Mouse (Mus musculus): ENCODE measurements around the gene Grip2. TPM values are rescaled to one million over a fixed set of nuclear protein-coding genes. Genes with fewer than 3 reads are reported as not detected.

The Grip2 gene
- 0.46 and 0.76 TPM in 2 replicates for polyA plus RNA-seq (2014; fragmentation: Nextera tagmentation; extraction: Ambion mirVana)

DNA sequence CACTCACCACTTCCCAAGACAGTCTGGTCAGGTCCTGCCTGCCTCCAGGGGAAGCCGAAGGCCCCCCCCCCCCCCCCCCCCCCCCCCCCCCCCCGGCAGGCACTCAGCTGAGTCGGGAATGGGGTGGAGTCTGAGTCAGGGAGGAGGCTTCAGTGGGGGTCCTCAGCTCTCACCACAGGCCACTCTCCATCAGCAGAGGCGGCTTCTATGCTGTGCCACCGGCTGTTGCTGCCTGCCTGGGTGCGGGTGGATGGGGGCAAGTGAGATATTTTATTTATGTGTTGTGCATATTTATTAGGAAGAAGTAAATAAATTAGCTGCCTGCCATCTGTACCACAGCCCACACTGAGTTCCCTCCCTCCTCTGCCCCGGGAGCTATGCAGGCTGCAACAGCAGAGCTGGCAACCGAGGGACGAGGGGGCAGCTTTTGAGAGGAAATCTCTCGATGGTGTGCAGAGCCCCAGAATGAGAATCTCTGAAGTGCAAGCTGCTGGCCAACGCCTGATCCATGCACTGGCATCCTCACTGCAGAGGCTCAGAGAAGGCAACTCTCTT lies at the start of gene Grip2:
TSS of gene Grip2 (minus strand) at position 235 of the 555 bp plus-strand sequence.
- 57% methylated on average over 9 of the region's 11 CpGs for whole genome bisulfite sequencing

DNA sequence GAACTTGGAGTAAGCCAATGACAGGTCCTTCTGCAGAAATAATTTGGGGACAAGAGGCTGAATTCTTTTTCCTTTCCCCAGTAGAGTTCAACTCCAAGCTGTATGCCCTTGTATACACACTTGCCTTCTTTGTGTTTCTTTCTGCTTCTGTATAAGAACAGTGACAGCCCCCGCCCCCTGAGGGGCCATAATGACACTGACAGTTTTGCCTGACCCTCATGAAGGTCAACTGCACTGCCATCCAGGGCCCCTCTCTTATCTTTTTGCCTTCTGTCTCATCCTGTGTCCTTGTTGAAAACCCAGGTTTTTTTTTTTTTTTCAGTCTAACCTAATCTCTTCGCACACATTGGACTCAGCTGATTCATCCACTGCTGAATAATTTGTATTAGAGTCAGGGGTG lies 45.7 kb upstream of the Grip2 start:
- no peak overlapping the region for H3K27ac ChIP-seq (ENCODE audit: low read depth, low read length)
- no peaks in the 10 kb centered on the region for H3K36me3 ChIP-seq (ENCODE audit: control insufficient read depth, insufficient read depth, low read length)
- H3K4me1 ChIP-seq (ENCODE audit: control insufficient read depth, insufficient read depth, low read length): peaks cover 3% of the 10 kb centered on the region; the same call in 1 of the 2 replicates
- no peak overlapping the region for H3K4me2 ChIP-seq
- H3K27me3 ChIP-seq (ENCODE audit: control insufficient read depth, insufficient read depth, low read length): no peaks in the 10 kb centered on the region; the same call in 1 of the 2 replicates
- H3K4me3 ChIP-seq (ENCODE audit: low read depth, low read length): no peak overlapping the region
- 73% methylated on average over 2 of the region's 2 CpGs for WGBS
- H3K9me3 ChIP-seq (ENCODE audit: control insufficient read depth, low read length): no peaks in the 10 kb centered on the region
- ATAC-seq (ENCODE audit: low FRiP score): no peak
- no peak overlapping the region for H3K9ac ChIP-seq (ENCODE audit: low read length)
- no peak for DNase-seq (ENCODE audit: low spot score, missing footprints)

More for the DNA sequence above, at the start of gene Grip2:
- Histone ChIP-seq H3K4me2 (no peak within 1 kb of the TSS), H3K9ac (ENCODE audit: low read length) (no peak within 1 kb of the TSS), H3K9me3 (ENCODE audit: control insufficient read depth, low read length) (no peaks in the 10 kb centered on the region), H3K36me3 (ENCODE audit: control insufficient read depth, insufficient read depth, low read length) (no peaks in the 10 kb centered on the region), H3K4me1 (ENCODE audit: control insufficient read depth, insufficient read depth, low read length) (no peaks in the 10 kb centered on the region), H3K27ac (ENCODE audit: low read depth, low read length) (no peak within 1 kb of the TSS), H3K27me3 (ENCODE audit: control insufficient read depth, insufficient read depth, low read length) (no peaks in the 10 kb centered on the region), H3K4me3 (ENCODE audit: low read depth, low read length) (no peak within 1 kb of the TSS)
- ATAC-seq (ENCODE audit: low FRiP score) (no peak), DNase-seq (ENCODE audit: low spot score, missing footprints) (no peak)

DNA sequence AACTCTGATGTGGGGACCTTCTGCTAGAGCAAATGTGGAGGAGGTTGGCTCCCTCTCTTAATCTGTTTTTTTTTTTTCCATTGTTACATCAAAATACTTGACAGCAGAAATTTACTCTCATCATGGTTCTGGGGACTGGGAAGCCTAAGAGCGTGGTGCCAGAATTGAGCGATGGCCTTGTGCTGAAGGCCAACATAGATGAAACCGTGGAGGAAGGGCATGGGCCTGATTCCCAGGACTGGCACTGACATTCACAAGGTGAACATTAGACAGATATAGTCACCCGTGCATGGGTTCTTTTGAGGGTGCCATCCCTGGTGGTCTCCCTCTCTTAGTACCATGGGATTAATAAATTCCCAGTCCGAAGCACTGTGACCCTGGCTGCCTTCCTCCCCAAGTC lies 41.0 kb upstream of the Grip2 start:
- 91% methylated on average over 5 of the region's 5 CpGs for WGBS
- H3K27me3 ChIP-seq (ENCODE audit: control insufficient read depth, insufficient read depth, low read length): no peaks in the 10 kb centered on the region; the same call in 1 of the 2 replicates
- H3K4me3 ChIP-seq (ENCODE audit: low read depth, low read length): no peak overlapping the region
- H3K9me3 ChIP-seq (ENCODE audit: control insufficient read depth, low read length): no peaks in the 10 kb centered on the region
- H3K27ac ChIP-seq (ENCODE audit: low read depth, low read length): no peak overlapping the region
- H3K4me2 ChIP-seq: no peak overlapping the region
- ATAC-seq (ENCODE audit: low FRiP score) (no peak), DNase-seq (ENCODE audit: low spot score, missing footprints) (no peak)
- no peaks in the 10 kb centered on the region for H3K36me3 ChIP-seq (ENCODE audit: control insufficient read depth, insufficient read depth, low read length)
- no peaks in the 10 kb centered on the region for H3K4me1 ChIP-seq (ENCODE audit: control insufficient read depth, insufficient read depth, low read length)
- no peak overlapping the region for H3K9ac ChIP-seq (ENCODE audit: low read length)

DNA sequence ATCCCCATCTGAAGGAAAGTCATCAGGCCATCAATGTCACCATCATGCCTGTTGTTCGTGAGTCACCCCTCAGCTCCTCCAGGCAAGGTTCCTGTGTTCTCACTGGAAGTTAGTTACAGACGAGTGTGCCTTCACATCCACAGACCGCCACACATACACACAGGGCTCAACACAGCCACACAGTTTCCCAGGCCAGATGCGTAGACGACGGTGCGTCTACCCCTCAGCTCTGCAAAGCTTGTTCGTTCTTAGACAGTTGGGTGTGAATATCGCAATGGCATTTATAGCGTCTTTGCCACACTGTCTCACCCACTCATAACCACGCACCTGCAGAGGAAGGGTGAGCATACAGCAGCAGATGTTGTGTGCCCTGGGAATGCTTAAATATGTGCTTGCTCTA lies 38.6 kb upstream of the Grip2 start:
- no peak for DNase-seq (ENCODE audit: low spot score, missing footprints)
- Histone ChIP-seq H3K4me2 (no peak overlapping the region), H3K36me3 (ENCODE audit: control insufficient read depth, insufficient read depth, low read length) (no peaks in the 10 kb centered on the region), H3K27ac (ENCODE audit: low read depth, low read length) (no peak overlapping the region), H3K9me3 (ENCODE audit: control insufficient read depth, low read length) (no peaks in the 10 kb centered on the region), H3K27me3 (ENCODE audit: control insufficient read depth, insufficient read depth, low read length) (no peaks in the 10 kb centered on the region), H3K4me3 (ENCODE audit: low read depth, low read length) (no peak overlapping the region), H3K4me1 (ENCODE audit: control insufficient read depth, insufficient read depth, low read length) (no peaks in the 10 kb centered on the region), H3K9ac (ENCODE audit: low read length) (no peak overlapping the region)
- no peak for ATAC-seq (ENCODE audit: low FRiP score)
- 90% methylated on average over 11 of the region's 11 CpGs for WGBS

DNA sequence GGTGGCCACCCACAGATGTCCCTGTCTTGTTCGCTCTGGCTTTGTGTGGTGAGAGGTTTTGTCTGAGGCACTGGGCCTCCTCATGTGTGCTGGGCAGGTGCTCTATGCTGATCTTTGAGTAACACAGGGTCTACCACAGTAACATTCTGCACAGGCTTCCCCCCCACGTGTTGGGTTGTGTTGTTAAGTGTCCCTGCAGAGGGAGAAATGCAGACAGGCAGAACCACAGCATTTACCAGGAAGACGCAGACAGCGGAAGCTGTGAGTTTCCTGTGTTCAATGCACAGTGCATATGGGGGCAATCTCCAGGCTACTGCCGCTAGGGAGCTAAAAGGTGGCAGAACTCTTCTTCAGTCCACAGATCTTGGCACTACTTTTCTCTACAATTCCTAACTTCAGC lies 37.5 kb upstream of the Grip2 start:
- H3K9me3 ChIP-seq (ENCODE audit: control insufficient read depth, low read length): no peaks in the 10 kb centered on the region; the same call in 1 of the 2 replicates
- WGBS: 70% methylated on average over 5 of the region's 5 CpGs
- DNase-seq (ENCODE audit: low spot score, missing footprints): no peak
- H3K36me3 ChIP-seq (ENCODE audit: control insufficient read depth, insufficient read depth, low read length): no peaks in the 10 kb centered on the region
- no peak overlapping the region for H3K4me3 ChIP-seq (ENCODE audit: low read depth, low read length)
- ATAC-seq (ENCODE audit: low FRiP score): no peak
- no peak overlapping the region for H3K27ac ChIP-seq (ENCODE audit: low read depth, low read length)
- H3K4me2 ChIP-seq: no peak overlapping the region
- no peaks in the 10 kb centered on the region for H3K4me1 ChIP-seq (ENCODE audit: control insufficient read depth, insufficient read depth, low read length)
- no peaks in the 10 kb centered on the region for H3K27me3 ChIP-seq (ENCODE audit: control insufficient read depth, insufficient read depth, low read length)
- H3K9ac ChIP-seq (ENCODE audit: low read length): no peak overlapping the region

DNA sequence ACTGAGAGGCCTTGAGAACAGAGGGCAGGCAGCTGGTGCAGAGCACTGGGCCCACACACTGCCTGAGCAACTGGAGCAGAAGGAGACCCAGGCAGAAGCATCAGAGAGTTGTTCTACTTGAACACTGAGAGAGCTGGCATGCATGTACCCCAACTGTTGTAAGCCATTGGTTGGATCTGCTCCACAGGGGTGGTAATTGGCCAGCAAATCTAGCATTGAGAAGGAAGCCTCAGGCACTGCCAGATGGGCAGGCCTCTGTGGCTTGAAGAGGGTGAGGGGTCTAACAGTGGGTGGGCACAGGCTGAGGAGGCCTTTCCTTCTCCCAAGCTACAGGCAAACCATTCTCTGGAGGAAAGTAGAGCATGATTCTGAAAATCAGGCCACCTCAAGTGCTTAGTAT lies 35.8 kb upstream of the Grip2 start:
- H3K27me3 ChIP-seq (ENCODE audit: control insufficient read depth, insufficient read depth, low read length): no peaks in the 10 kb centered on the region
- H3K4me2 ChIP-seq: no peak overlapping the region

DNA sequence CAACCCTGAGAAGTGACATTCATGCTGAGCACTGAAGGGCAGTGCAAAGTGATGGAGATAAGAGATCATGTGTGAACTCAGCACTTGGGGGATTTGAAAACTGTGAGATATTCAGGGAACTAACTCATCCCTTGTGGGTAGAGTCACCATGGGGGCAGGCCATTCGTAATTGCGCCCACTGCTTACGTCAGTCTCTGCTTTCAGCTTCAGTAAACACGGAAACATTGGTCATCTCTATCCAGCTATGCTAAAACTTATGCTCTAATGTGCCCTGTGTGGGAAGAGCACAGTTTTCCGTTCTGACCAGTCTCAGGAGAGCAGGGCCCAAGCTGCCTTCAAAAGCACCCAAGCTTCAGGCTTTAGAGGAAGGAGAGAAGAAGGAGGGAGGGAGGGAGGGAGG lies 31.3 kb upstream of the Grip2 start:
- no peaks in the 10 kb centered on the region for H3K36me3 ChIP-seq (ENCODE audit: control insufficient read depth, insufficient read depth, low read length)
- H3K4me2 ChIP-seq: no peak overlapping the region
- H3K9ac ChIP-seq (ENCODE audit: low read length): no peak overlapping the region
- H3K27me3 ChIP-seq (ENCODE audit: control insufficient read depth, insufficient read depth, low read length): no peaks in the 10 kb centered on the region
- no peak overlapping the region for H3K27ac ChIP-seq (ENCODE audit: low read depth, low read length)
- H3K4me3 ChIP-seq (ENCODE audit: low read depth, low read length): no peak overlapping the region
- no peaks in the 10 kb centered on the region; the same call in 1 of the 2 replicates for H3K9me3 ChIP-seq (ENCODE audit: control insufficient read depth, low read length)
- no peaks in the 10 kb centered on the region for H3K4me1 ChIP-seq (ENCODE audit: control insufficient read depth, insufficient read depth, low read length)
- no peak for DNase-seq (ENCODE audit: low spot score, missing footprints)
- WGBS: 82% methylated on average over 5 of the region's 5 CpGs
- ATAC-seq (ENCODE audit: low FRiP score): no peak

More for the DNA sequence above, 35.8 kb upstream of the Grip2 start:
- no peak for DNase-seq (ENCODE audit: low spot score, missing footprints)
- no peaks in the 10 kb centered on the region for H3K4me1 ChIP-seq (ENCODE audit: control insufficient read depth, insufficient read depth, low read length)
- no peak overlapping the region for H3K27ac ChIP-seq (ENCODE audit: low read depth, low read length)
- no peaks in the 10 kb centered on the region; the same call in 1 of the 2 replicates for H3K9me3 ChIP-seq (ENCODE audit: control insufficient read depth, low read length)
- no peak for ATAC-seq (ENCODE audit: low FRiP score)
- H3K36me3 ChIP-seq (ENCODE audit: control insufficient read depth, insufficient read depth, low read length): no peaks in the 10 kb centered on the region
- no peak overlapping the region for H3K4me3 ChIP-seq (ENCODE audit: low read depth, low read length)
- no peak overlapping the region for H3K9ac ChIP-seq (ENCODE audit: low read length)

DNA sequence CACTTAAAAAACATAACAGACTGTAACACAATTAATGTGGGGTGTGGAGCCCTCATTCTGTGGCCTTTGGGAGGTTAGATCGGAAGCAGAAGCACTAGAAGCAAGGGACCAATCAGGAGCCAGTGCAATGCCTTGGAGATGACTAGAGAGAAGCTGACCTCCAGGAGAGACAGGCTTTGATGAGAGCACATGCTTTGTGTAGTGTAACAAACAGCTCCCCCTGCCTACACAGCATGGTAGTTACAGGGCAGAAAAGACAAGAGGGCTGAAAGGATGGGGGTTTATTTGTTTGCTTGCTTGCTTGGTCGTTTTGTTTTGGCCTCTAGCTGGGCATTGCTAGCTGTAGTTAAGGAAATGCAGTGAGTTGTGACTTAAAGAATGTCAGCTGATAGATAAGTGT lies 25.5 kb upstream of the Grip2 start:
- 0 out of 2 replicates have a peak, but pooled peaks have one; percentile 58 for ATAC-seq (ENCODE audit: low FRiP score)
- WGBS: 14% methylated on average over 2 of the region's 2 CpGs
- no peak overlapping the region for H3K9ac ChIP-seq (ENCODE audit: low read length)

DNA sequence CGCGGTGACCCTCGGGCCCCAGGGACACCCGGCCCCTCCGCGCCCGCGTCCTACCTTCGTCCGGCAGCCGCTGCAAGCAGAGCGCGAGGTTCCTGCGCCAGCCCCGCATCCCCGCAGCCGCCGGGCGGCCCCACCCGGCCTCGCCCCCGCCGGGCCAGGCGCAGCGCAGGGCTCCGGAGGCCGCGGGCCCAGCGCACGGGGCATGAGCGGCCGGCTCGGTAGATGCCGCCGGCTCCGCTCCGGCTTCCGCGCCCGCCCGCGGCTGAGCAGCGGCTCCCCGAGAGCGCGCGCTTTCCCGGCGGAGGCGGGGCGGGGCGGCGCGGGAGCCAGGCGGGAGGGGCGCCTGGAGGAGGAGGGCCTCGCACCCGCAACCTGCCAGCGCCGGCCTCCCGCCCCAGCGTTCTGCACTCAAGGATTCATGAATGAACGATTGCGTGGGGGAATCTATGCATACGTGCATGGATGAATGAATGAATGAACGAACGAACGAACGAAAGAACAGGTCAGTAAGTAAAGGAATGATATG lies 16.6 kb upstream of the Grip2 start:
- H3K36me3 ChIP-seq (ENCODE audit: control insufficient read depth, insufficient read depth, low read length): no peaks in the 10 kb centered on the region
- H3K9ac ChIP-seq (ENCODE audit: low read length): peak overlapping the region; percentile 53
- peak; percentile 88 for DNase-seq (ENCODE audit: low spot score, missing footprints)
- H3K4me3 ChIP-seq (ENCODE audit: low read depth, low read length): peak overlapping the region; percentile 55
- no peaks in the 10 kb centered on the region for H3K9me3 ChIP-seq (ENCODE audit: control insufficient read depth, low read length)
- H3K27ac ChIP-seq (ENCODE audit: low read depth, low read length): no peak overlapping the region
- peak overlapping the region; percentile 94 for H3K4me2 ChIP-seq
- peaks cover 15% of the 10 kb centered on the region for H3K4me1 ChIP-seq (ENCODE audit: control insufficient read depth, insufficient read depth, low read length)
- WGBS: 4% methylated on average over 63 of the region's 69 CpGs
- ATAC-seq (ENCODE audit: low FRiP score): peak; percentile 41
- peaks cover 28% of the 10 kb centered on the region for H3K27me3 ChIP-seq (ENCODE audit: control insufficient read depth, insufficient read depth, low read length)

More for the DNA sequence above, 25.5 kb upstream of the Grip2 start:
- DNase-seq (ENCODE audit: low spot score, missing footprints): peak; percentile 92
- Histone ChIP-seq H3K36me3 (ENCODE audit: control insufficient read depth, insufficient read depth, low read length) (no peaks in the 10 kb centered on the region), H3K9me3 (ENCODE audit: control insufficient read depth, low read length) (no peaks in the 10 kb centered on the region), H3K4me1 (ENCODE audit: control insufficient read depth, insufficient read depth, low read length) (no peaks in the 10 kb centered on the region), H3K4me3 (ENCODE audit: low read depth, low read length) (no peak overlapping the region), H3K4me2 (no peak overlapping the region), H3K27ac (ENCODE audit: low read depth, low read length) (no peak overlapping the region), H3K27me3 (ENCODE audit: control insufficient read depth, insufficient read depth, low read length) (no peaks in the 10 kb centered on the region)

Data from midbrain, embryonic 11.5 days (tissue).